ENCODE assay signal across 23 mouse cellular contexts in the genomic region with DNA sequence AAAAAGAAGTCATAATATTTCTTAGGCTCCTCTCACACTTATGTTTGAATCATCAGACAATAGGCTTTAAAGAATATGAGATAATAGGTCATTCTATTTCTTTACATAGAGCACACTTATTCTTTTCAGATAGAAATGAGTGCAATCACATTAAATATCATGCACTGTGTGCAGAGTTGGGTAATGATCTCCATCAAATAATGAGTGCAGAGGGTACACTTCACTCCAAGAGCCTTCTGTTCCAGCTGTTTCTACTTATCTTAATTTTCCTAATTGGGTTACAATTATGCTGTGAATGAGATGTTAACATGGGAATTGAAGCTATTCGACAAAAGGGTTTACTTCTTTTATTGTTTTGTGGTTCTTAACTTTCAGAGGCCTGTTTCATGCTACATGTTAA.
DNase-seq lines count a peak whose midpoint lies in the region; ATAC-seq and TF ChIP-seq lines count a peak whose summit lies in the region.
"Had no signal": no experiment of that assay in that cellular context is flagged by ENCODE, and none has a peak within 500 bp of the region (broad histone marks: within the 10 kb centered on the region; RNA-seq: fewer than 3 reads in every experiment).

No protein-coding gene starts in this region.

- H3K4me1 ChIP-seq in embryonic facial prominence, embryonic 11.5 days (ENCODE audit: control insufficient read depth, insufficient read depth, low read length) = no peaks in the 10 kb centered on the region
- no peaks in the 10 kb centered on the region for H3K4me1 ChIP-seq in embryonic facial prominence, embryonic 10.5 days
- H3K4me1 ChIP-seq in forebrain, embryonic 16.5 days (replicated peaks; ENCODE audit: control insufficient read depth, insufficient read depth, low read length) = no peaks in the 10 kb centered on the region
- H3K4me1 ChIP-seq in forebrain, embryonic 12.5 days = no peaks in the 10 kb centered on the region
- H3K4me1 ChIP-seq in midbrain, postnatal 0 days (ENCODE audit: insufficient read depth, low read length) = no peaks in the 10 kb centered on the region
- no peaks in the 10 kb centered on the region for H3K4me1 ChIP-seq in midbrain, embryonic 10.5 days
- H3K4me1 ChIP-seq: embryonic facial prominence, embryonic 15.5 days; hindbrain, embryonic 15.5 days; intestine, embryonic 15.5 days had no signal

- no peak for ATAC-seq in embryonic facial prominence, embryonic 11.5 days (replicated peaks; ENCODE audit: insufficient number of reproducible peaks, low FRiP score, low TSS enrichment, low read depth)
- peak; percentile 23; the same call in 1 of the 2 replicates for ATAC-seq in forebrain, embryonic 16.5 days
- ATAC-seq in forebrain, embryonic 12.5 days (ENCODE audit: low FRiP score) = no peak
- ATAC-seq in midbrain, postnatal 0 days (ENCODE audit: low FRiP score) = no peak
- ATAC-seq: activated CD4-positive, CD25-positive, alpha-beta regulatory T cell, adult 4 months; forebrain, postnatal 0 days; intestine, embryonic 15.5 days had no signal

- 36% methylated on average over 1 of the region's 1 CpGs for WGBS in embryonic facial prominence, embryonic 11.5 days
- WGBS in embryonic facial prominence, embryonic 10.5 days = 54% methylated on average over 1 of the region's 1 CpGs
- 36% methylated on average over 1 of the region's 1 CpGs for WGBS in forebrain, embryonic 16.5 days
- 66% methylated on average over 1 of the region's 1 CpGs for WGBS in forebrain, embryonic 12.5 days
- 70% methylated on average over 1 of the region's 1 CpGs for WGBS in midbrain, postnatal 0 days
- 79% methylated on average over 1 of the region's 1 CpGs for WGBS in midbrain, embryonic 10.5 days

- no peak overlapping the region for H3K4me2 ChIP-seq in embryonic facial prominence, embryonic 11.5 days (ENCODE audit: low read depth, low read length)
- no peak overlapping the region for H3K4me2 ChIP-seq in forebrain, embryonic 16.5 days (ENCODE audit: low read length)
- H3K4me2 ChIP-seq in forebrain, embryonic 12.5 days = no peak overlapping the region
- no peak overlapping the region for H3K4me2 ChIP-seq in midbrain, postnatal 0 days (ENCODE audit: low read depth, low read length, poor library complexity, severe bottlenecking)
- H3K4me2 ChIP-seq: embryonic facial prominence, embryonic 15.5 days; heart, embryonic 11.5 days; hindbrain, embryonic 15.5 days; intestine, embryonic 15.5 days had no signal

- H3K4me3 ChIP-seq in embryonic facial prominence, embryonic 11.5 days (ENCODE audit: low read depth, low read length) = no peak overlapping the region
- H3K4me3 ChIP-seq in embryonic facial prominence, embryonic 10.5 days = no peak overlapping the region
- H3K4me3 ChIP-seq in forebrain, embryonic 16.5 days (replicated peaks; ENCODE audit: low read length) = no peak overlapping the region
- H3K4me3 ChIP-seq in forebrain, embryonic 12.5 days (replicated peaks) = no peak overlapping the region
- no peak overlapping the region for H3K4me3 ChIP-seq in midbrain, postnatal 0 days (ENCODE audit: low read depth, low read length)
- no peak overlapping the region for H3K4me3 ChIP-seq in midbrain, embryonic 10.5 days
- H3K4me3 ChIP-seq: embryonic facial prominence, embryonic 15.5 days; gastrocnemius, adult 2 months; hindbrain, embryonic 15.5 days; intestine, embryonic 15.5 days had no signal

- no peak overlapping the region for H3K9ac ChIP-seq in embryonic facial prominence, embryonic 11.5 days (replicated peaks; ENCODE audit: low read length)
- no peak overlapping the region for H3K9ac ChIP-seq in forebrain, embryonic 16.5 days (replicated peaks; ENCODE audit: low read depth, low read length)
- no peak overlapping the region for H3K9ac ChIP-seq in forebrain, embryonic 12.5 days
- no peak overlapping the region for H3K9ac ChIP-seq in midbrain, postnatal 0 days (replicated peaks; ENCODE audit: low read length, poor library complexity, severe bottlenecking)
- H3K9ac ChIP-seq: embryonic facial prominence, embryonic 15.5 days; forebrain, postnatal 0 days; hindbrain, embryonic 15.5 days; intestine, embryonic 15.5 days had no signal

- TF ChIP-seq CTCF in midbrain, postnatal 0 days (IDR thresholded peaks at IDR 0.05) = no peak
- no peak for TF ChIP-seq CTCF in brain, embryonic 14.5 days (IDR thresholded peaks at IDR 0.05; ENCODE audit: borderline replicate concordance, extremely low read depth, insufficient read depth, insufficient read length)

- no peaks in the 10 kb centered on the region for H3K27me3 ChIP-seq in embryonic facial prominence, embryonic 11.5 days (ENCODE audit: control insufficient read depth, insufficient read depth, low read length)
- no peaks in the 10 kb centered on the region for H3K27me3 ChIP-seq in embryonic facial prominence, embryonic 10.5 days (replicated peaks; ENCODE audit: low read depth, poor library complexity, severe bottlenecking)
- no peaks in the 10 kb centered on the region for H3K27me3 ChIP-seq in forebrain, embryonic 16.5 days (replicated peaks; ENCODE audit: control insufficient read depth, insufficient read depth, low read length)
- no peaks in the 10 kb centered on the region for H3K27me3 ChIP-seq in forebrain, embryonic 12.5 days
- H3K27me3 ChIP-seq in midbrain, postnatal 0 days (ENCODE audit: insufficient read depth, low read length) = no peaks in the 10 kb centered on the region
- H3K27me3 ChIP-seq in midbrain, embryonic 10.5 days (ENCODE audit: low read depth, poor library complexity, severe bottlenecking) = no peaks in the 10 kb centered on the region
- H3K27me3 ChIP-seq: embryonic facial prominence, embryonic 15.5 days; hindbrain, embryonic 15.5 days; intestine, embryonic 15.5 days had no signal

- DNase-seq in embryonic facial prominence, embryonic 11.5 days (ENCODE audit: low spot score) = peak; percentile 26
- no peak for DNase-seq in embryonic facial prominence, embryonic 10.5 days (ENCODE audit: low spot score)
- DNase-seq in midbrain, postnatal 0 days (ENCODE audit: low spot score) = peak; percentile 3
- no peak for DNase-seq in midbrain, embryonic 10.5 days (ENCODE audit: low spot score)
- DNase-seq in brain, embryonic 14.5 days (ENCODE audit: low read depth) = peak; percentile 49
- no peak for DNase-seq in testis, postnatal 10 days (ENCODE audit: low spot score)
- DNase-seq: adrenal gland, adult 8-10 months; adrenal gland, postnatal 25 days; cerebellum, adult 18-20 months; cerebellum, adult 9-10 months; cerebellum, postnatal 25 days; forebrain, postnatal 0 days; gastrocnemius, adult 2 months; gastrocnemius, postnatal 14 days; heart, adult 11 months; kidney, adult 11 months had no signal

- no peaks in the 10 kb centered on the region for H3K36me3 ChIP-seq in embryonic facial prominence, embryonic 11.5 days (replicated peaks; ENCODE audit: control insufficient read depth, insufficient read depth, low read depth, low read length)
- no peaks in the 10 kb centered on the region for H3K36me3 ChIP-seq in embryonic facial prominence, embryonic 10.5 days (replicated peaks)
- H3K36me3 ChIP-seq in forebrain, embryonic 16.5 days (ENCODE audit: control insufficient read depth, insufficient read depth) = no peaks in the 10 kb centered on the region
- H3K36me3 ChIP-seq in forebrain, embryonic 12.5 days (replicated peaks) = no peaks in the 10 kb centered on the region
- no peaks in the 10 kb centered on the region for H3K36me3 ChIP-seq in midbrain, postnatal 0 days (ENCODE audit: insufficient read depth, low read length)
- no peaks in the 10 kb centered on the region for H3K36me3 ChIP-seq in midbrain, embryonic 10.5 days
- H3K36me3 ChIP-seq: embryonic facial prominence, embryonic 15.5 days; hindbrain, embryonic 15.5 days; intestine, embryonic 15.5 days had no signal

- H3K9me3 ChIP-seq in embryonic facial prominence, embryonic 11.5 days (replicated peaks; ENCODE audit: control insufficient read depth, low read length) = no peaks in the 10 kb centered on the region
- H3K9me3 ChIP-seq in embryonic facial prominence, embryonic 10.5 days = no peaks in the 10 kb centered on the region
- no peaks in the 10 kb centered on the region for H3K9me3 ChIP-seq in forebrain, embryonic 16.5 days (ENCODE audit: control insufficient read depth, low read length)
- H3K9me3 ChIP-seq in forebrain, embryonic 12.5 days = no peaks in the 10 kb centered on the region
- no peaks in the 10 kb centered on the region for H3K9me3 ChIP-seq in midbrain, postnatal 0 days (ENCODE audit: low read length)
- no peaks in the 10 kb centered on the region for H3K9me3 ChIP-seq in midbrain, embryonic 10.5 days (replicated peaks)
- H3K9me3 ChIP-seq: embryonic facial prominence, embryonic 15.5 days; hindbrain, embryonic 15.5 days; intestine, embryonic 15.5 days had no signal

- no peak for TF ChIP-seq POLR2A in brain, embryonic 14.5 days (IDR thresholded peaks at IDR 0.05; ENCODE audit: borderline replicate concordance, extremely low read depth, insufficient read depth, insufficient read length, poor library complexity, severe bottlenecking)

- no peak overlapping the region for H3K27ac ChIP-seq in embryonic facial prominence, embryonic 11.5 days (replicated peaks; ENCODE audit: low read depth, low read length)
- no peak overlapping the region for H3K27ac ChIP-seq in embryonic facial prominence, embryonic 10.5 days (replicated peaks)
- H3K27ac ChIP-seq in forebrain, embryonic 16.5 days (ENCODE audit: low read length) = no peak overlapping the region
- H3K27ac ChIP-seq in forebrain, embryonic 12.5 days = no peak overlapping the region
- no peak overlapping the region for H3K27ac ChIP-seq in midbrain, postnatal 0 days (ENCODE audit: low read depth, low read length)
- no peak overlapping the region for H3K27ac ChIP-seq in midbrain, embryonic 10.5 days (replicated peaks)
- H3K27ac ChIP-seq: embryonic facial prominence, embryonic 15.5 days; gastrocnemius, adult 2 months; hindbrain, embryonic 15.5 days; intestine, embryonic 15.5 days had no signal

Comparison
In these comparisons a context has a peak if more than half of its experiments do, and no peak if none do; other contexts are left out.
1. DNase-seq: peak in embryonic facial prominence, embryonic 11.5 days (single experiment), midbrain, postnatal 0 days (single experiment) and brain, embryonic 14.5 days (single experiment); none in embryonic facial prominence, embryonic 10.5 days (single experiment), midbrain, embryonic 10.5 days (single experiment) and testis, postnatal 10 days (single experiment).